15 mouse cellular contexts compared by ENCODE assay signal in the genomic region with DNA sequence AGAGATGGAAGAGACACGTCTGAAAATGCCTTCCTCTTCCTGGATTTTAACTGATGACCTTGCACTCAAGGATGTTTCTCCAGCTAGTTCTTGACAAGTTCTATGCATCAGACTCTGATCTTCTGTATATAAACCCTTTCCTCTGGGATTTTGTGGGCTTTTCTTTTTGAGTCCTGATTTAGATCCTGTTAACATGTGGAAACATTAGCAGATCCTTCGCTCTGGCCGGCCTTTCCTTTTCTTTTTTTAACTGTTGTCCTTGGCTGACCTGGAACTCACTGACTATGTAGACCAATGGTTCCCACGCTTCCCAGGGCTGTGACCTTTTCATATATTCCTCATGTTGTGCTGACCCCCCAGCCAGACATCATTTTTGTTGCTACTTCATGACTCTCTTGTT. TPM values are rescaled to one million over a fixed set of nuclear protein-coding genes. Genes with fewer than 3 reads are reported as not detected.
DNase-seq lines count a peak whose midpoint lies in the region; ATAC-seq and TF ChIP-seq lines count a peak whose summit lies in the region.
"Had no signal": no experiment of that assay in that cellular context is flagged by ENCODE, and none has a peak within 500 bp of the region (broad histone marks: within the 10 kb centered on the region; RNA-seq: fewer than 3 reads in every experiment).

No protein-coding gene starts in this region.

- H3K4me3 ChIP-seq in kidney, adult 2 months (ENCODE audit: insufficient read depth, low read depth, low read length) = no peak overlapping the region
- H3K4me3 ChIP-seq in embryonic fibroblast, embryonic 13.5 days (ENCODE audit: insufficient read depth, low read length) = no peak overlapping the region
- no peak overlapping the region for H3K4me3 ChIP-seq in intestine, embryonic 15.5 days (replicated peaks)
- no peak overlapping the region for H3K4me3 ChIP-seq in hindbrain, embryonic 10.5 days
- H3K4me3 ChIP-seq: erythroblast, embryonic 14.5 days; liver, embryonic 15.5 days had no signal

- H3K36me3 ChIP-seq in kidney, adult 2 months (ENCODE audit: control insufficient read depth, insufficient read depth, low read length) = no peaks in the 10 kb centered on the region
- no peaks in the 10 kb centered on the region for H3K36me3 ChIP-seq in intestine, embryonic 15.5 days
- H3K36me3 ChIP-seq in hindbrain, embryonic 10.5 days = no peaks in the 10 kb centered on the region
- H3K36me3 ChIP-seq: liver, embryonic 15.5 days had no signal

- WGBS in kidney, adult 2 months = 19% methylated on average over 4 of the region's 4 CpGs
- 57% methylated on average over 4 of the region's 4 CpGs for WGBS in intestine, embryonic 15.5 days
- 64% methylated on average over 4 of the region's 4 CpGs for WGBS in hindbrain, embryonic 10.5 days

- no peak for TF ChIP-seq CTCF in kidney, adult 2 months (conservative IDR thresholded peaks at IDR 0.05; ENCODE audit: insufficient read depth, insufficient read length, low read depth, low read length)
- no peak for TF ChIP-seq CTCF in embryonic fibroblast, embryonic 13.5 days (IDR thresholded peaks at IDR 0.05; ENCODE audit: borderline replicate concordance, insufficient read depth, low read length)

- H3K27ac ChIP-seq in kidney, adult 2 months (ENCODE audit: insufficient read depth, low read depth, low read length) = peak overlapping the region; percentile 89
- H3K27ac ChIP-seq in embryonic fibroblast, embryonic 13.5 days (ENCODE audit: insufficient read depth, low read length) = 0 out of 2 replicates have a peak overlapping the region, but pooled peaks have one; percentile 9
- H3K27ac ChIP-seq in intestine, embryonic 15.5 days = peak overlapping the region; percentile 84; the same call in 1 of the 2 replicates
- no peak overlapping the region for H3K27ac ChIP-seq in hindbrain, embryonic 10.5 days
- H3K27ac ChIP-seq: hindbrain, embryonic 14.5 days; liver, embryonic 15.5 days had no signal

- TF ChIP-seq POLR2A in kidney, adult 2 months (IDR thresholded peaks at IDR 0.05; ENCODE audit: low read depth, low read length) = no peak
- TF ChIP-seq POLR2A in embryonic fibroblast, embryonic 13.5 days (IDR thresholded peaks at IDR 0.05; ENCODE audit: low read depth, low read length) = no peak

- no peak for ATAC-seq in intestine, embryonic 15.5 days
- ATAC-seq in megakaryocyte, adult 5-6 weeks (ENCODE audit: poor library complexity, severe bottlenecking) = no peak
- ATAC-seq: CD4-positive, CD25-positive, alpha-beta regulatory T cell, adult 4 months; Patski had no signal

- H3K4me1 ChIP-seq in kidney, adult 2 months (ENCODE audit: control insufficient read depth, insufficient read depth, low read length) = peaks cover 48% of the 10 kb centered on the region
- peaks cover 21% of the 10 kb centered on the region for H3K4me1 ChIP-seq in embryonic fibroblast, embryonic 13.5 days (ENCODE audit: control insufficient read depth, insufficient read depth, low read length)
- peaks cover 30% of the 10 kb centered on the region for H3K4me1 ChIP-seq in intestine, embryonic 15.5 days (replicated peaks)
- peaks cover 34% of the 10 kb centered on the region for H3K4me1 ChIP-seq in hindbrain, embryonic 10.5 days (replicated peaks)

- DNase-seq in kidney, adult 2 months = no peak
- DNase-seq in kidney, postnatal 10 days = no peak
- DNase-seq in NIH3T3 (ENCODE audit: low read depth) = peak; percentile 24
- DNase-seq in hindbrain, embryonic 10.5 days (ENCODE audit: low spot score) = no peak
- DNase-seq: cerebellum, postnatal 36 days; left cerebral cortex, postnatal 4 days; spleen, adult 18-20 months had no signal

- H3K9ac ChIP-seq in intestine, embryonic 15.5 days = no peak overlapping the region
- H3K9ac ChIP-seq: hindbrain, embryonic 14.5 days; liver, embryonic 15.5 days had no signal

- H3K27me3 ChIP-seq in kidney, adult 2 months (replicated peaks; ENCODE audit: control insufficient read depth, insufficient read depth, low read length) = no peaks in the 10 kb centered on the region
- H3K27me3 ChIP-seq in intestine, embryonic 15.5 days (replicated peaks) = no peaks in the 10 kb centered on the region
- H3K27me3 ChIP-seq in hindbrain, embryonic 10.5 days (ENCODE audit: insufficient read depth, poor library complexity, severe bottlenecking) = no peaks in the 10 kb centered on the region
- H3K27me3 ChIP-seq: liver, embryonic 15.5 days; Patski had no signal

- no peaks in the 10 kb centered on the region for H3K9me3 ChIP-seq in intestine, embryonic 15.5 days
- H3K9me3 ChIP-seq in hindbrain, embryonic 10.5 days = no peaks in the 10 kb centered on the region
- H3K9me3 ChIP-seq: liver, embryonic 15.5 days had no signal

- H3K4me2 ChIP-seq in intestine, embryonic 15.5 days (replicated peaks) = no peak overlapping the region
- H3K4me2 ChIP-seq: hindbrain, embryonic 14.5 days; liver, embryonic 15.5 days had no signal

RNA-seq across cellular contexts. Expression of a gene that starts 45.4 kb away (rescaled TPM):
- polyA plus RNA-seq in kidney, adult 2 months (2012; rRNA removed) = 40.3 and 47.0 TPM in 2 replicates
- polyA plus RNA-seq in embryonic fibroblast, embryonic 13.5 days (2011; ENCODE audit: insufficient read length, low read depth, missing spikeins) = 102 and 108 TPM in 2 replicates
- 50.4 and 53.8 TPM in 2 replicates for polyA plus RNA-seq in intestine, embryonic 15.5 days (2015; fragmentation: Nextera tagmentation; extraction: Ambion mirVana)
- polyA plus RNA-seq in hindbrain, embryonic 10.5 days (2016; fragmentation: Nextera tagmentation; extraction: Ambion mirVana) = 31.1 and 31.5 TPM in 2 replicates
- total RNA-seq in megakaryocyte, adult 5-6 weeks (2015) = 32.6 and 39.0 TPM in 2 replicates
- total RNA-seq in megakaryocyte, adult 5-6 weeks (2017) = 46.7 and 47.2 TPM in 2 replicates
